Mouse (Mus musculus) embryonic fibroblast, embryonic 13.5 days (primary cell): ENCODE data around the gene Ahdc1.

ENCODE experiments used
- CTCF ChIP-seq: IDR thresholded peaks from 2 replicates; pipeline ENCODE4 v1.5.1; 2011; ENCODE audit warnings: mild to moderate bottlenecking, control low read depth, low read length, moderate library complexity, borderline replicate concordance; ENCODE audit not compliant: insufficient read depth
- POLR2A ChIP-seq: IDR thresholded peaks from 2 replicates; pipeline ENCODE4 v1.6.1; 2011; ENCODE audit warnings: low read depth, mild to moderate bottlenecking, control low read depth, low read length, moderate library complexity

DNA sequence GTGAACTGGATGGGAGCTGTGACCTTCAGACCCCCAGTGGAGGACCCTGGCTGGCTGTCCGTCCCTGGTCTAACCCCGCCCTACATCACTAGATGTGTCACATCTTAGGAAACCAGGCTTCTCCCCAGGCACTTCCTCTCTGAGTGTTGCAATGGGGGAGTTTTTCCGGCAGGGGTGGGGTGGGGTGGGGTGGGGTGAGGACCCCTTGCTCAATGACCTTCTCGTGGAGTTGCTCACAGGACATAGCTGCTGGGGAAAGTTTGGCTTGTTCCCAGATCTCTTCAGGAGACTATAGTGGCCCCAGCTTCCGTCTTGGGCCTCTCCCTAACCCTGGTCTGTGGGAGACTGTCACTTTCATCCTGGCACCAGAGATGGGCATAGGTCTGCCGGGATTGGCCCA, 28.1 kb upstream of the Ahdc1 start:
- TF ChIP-seq CTCF (no peak), POLR2A (no peak)
